Mouse (Mus musculus): ENCODE data around the gene Stim2. TPM values are rescaled to one million over a fixed set of nuclear protein-coding genes. Genes with fewer than 3 reads are reported as not detected.

Gene Stim2
- polyA plus RNA-seq, 1 experiment from 2014 or later = 5.4 TPM

DNA sequence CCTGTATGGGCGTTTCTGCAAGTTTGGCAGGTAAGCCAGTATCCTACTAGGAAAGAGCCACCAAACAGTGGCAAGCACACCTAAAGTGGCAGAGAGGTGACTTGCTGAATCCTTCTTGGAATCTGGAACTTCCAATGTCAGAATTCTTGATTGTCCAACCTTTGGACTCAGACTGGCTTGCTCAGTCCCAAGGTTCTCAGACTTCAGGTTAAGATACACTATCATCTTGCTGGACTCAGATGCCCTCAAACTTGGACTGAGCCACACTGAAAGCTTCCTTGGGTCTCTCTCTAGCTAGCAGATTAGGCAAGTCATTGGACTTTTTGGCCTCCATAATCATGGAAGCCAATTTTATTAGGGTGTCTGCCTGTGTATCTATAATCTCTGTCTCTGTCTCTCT lies 10.8 kb upstream of the Stim2 start:
- Histone ChIP-seq H3K9ac (replicated peaks) (no peak overlapping the region), H3K4me1 (ENCODE audit: insufficient read depth) (peaks cover 3% of the 10 kb centered on the region; the same call in 1 of the 2 replicates), H3K4me3 (ENCODE audit: low read depth, low read length) (no peak overlapping the region), H3K9me3 (ENCODE audit: low read length) (no peaks in the 10 kb centered on the region), H3K36me3 (replicated peaks; ENCODE audit: insufficient read depth, low read length) (no peaks in the 10 kb centered on the region), H3K27me3 (ENCODE audit: insufficient read depth, low read length) (no peaks in the 10 kb centered on the region), H3K4me2 (ENCODE audit: low read depth, low read length) (no peak overlapping the region), H3K27ac (ENCODE audit: low read depth) (no peak overlapping the region)
- DNase-seq = no peak
- 59% methylated on average over 1 of the region's 1 CpGs for WGBS (ENCODE audit: insufficient replicate concordance)
- no peak for ATAC-seq
- TF ChIP-seq EP300 (IDR thresholded peaks at IDR 0.05; ENCODE audit: low read depth) = no peak
- no peak for TF ChIP-seq CTCF (IDR thresholded peaks at IDR 0.05; ENCODE audit: low read depth)

DNA sequence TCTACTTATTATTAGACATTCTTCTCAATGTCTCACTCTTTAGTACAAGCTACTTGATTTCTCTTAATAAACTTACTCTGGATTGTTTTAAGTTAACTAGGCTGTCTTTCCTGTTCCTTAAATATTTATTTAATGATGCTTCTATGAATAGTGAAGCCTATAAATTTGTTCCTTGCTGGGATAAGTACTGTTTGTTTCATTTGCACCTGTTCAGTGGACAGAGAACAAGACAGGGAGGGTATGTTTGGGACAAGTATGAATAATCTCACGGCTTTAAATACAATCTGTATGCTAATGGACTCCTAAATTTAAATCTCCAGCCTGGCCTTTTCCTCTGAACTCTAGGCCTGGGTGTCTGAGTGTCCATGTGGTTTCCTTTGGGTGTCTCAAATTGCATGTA lies 10.2 kb upstream of the Stim2 start:
- no peak for DNase-seq
- Histone ChIP-seq H3K27ac (ENCODE audit: low read depth) (no peak overlapping the region), H3K4me3 (ENCODE audit: low read depth, low read length) (no peak overlapping the region), H3K9me3 (ENCODE audit: low read length) (no peaks in the 10 kb centered on the region), H3K9ac (replicated peaks) (no peak overlapping the region), H3K4me1 (ENCODE audit: insufficient read depth) (peaks cover 3% of the 10 kb centered on the region; the same call in 1 of the 2 replicates), H3K36me3 (replicated peaks; ENCODE audit: insufficient read depth, low read length) (no peaks in the 10 kb centered on the region), H3K4me2 (ENCODE audit: low read depth, low read length) (no peak overlapping the region), H3K27me3 (ENCODE audit: insufficient read depth, low read length) (no peaks in the 10 kb centered on the region)
- ATAC-seq = no peak
- TF ChIP-seq CTCF (IDR thresholded peaks at IDR 0.05; ENCODE audit: low read depth) (no peak), EP300 (IDR thresholded peaks at IDR 0.05; ENCODE audit: low read depth) (no peak)
- WGBS (ENCODE audit: insufficient replicate concordance) = 77% methylated on average over 1 of the region's 1 CpGs

DNA sequence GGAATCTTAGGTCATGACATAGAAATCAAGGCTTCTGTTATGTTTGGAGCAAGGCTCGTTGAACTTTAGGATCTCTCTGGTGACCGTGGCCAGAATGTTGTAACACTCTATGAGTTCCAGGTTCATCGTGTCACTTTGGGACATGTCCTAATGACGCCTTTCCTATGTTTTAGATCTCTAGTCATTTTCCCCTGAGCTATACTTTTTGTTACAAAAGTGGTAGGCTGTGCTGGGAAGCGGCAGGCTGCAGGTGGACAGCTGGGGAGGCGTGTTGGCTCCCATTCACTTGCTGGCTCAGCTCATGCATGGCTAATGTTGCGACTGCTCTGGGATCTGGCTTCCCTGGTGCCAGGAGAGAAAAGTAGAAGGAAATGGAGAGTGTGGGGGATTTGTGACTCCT lies 5.7 kb upstream of the Stim2 start:
- no peak for TF ChIP-seq CTCF (IDR thresholded peaks at IDR 0.05; ENCODE audit: low read depth)
- TF ChIP-seq EP300 (IDR thresholded peaks at IDR 0.05; ENCODE audit: low read depth) = no peak
- ATAC-seq (peak; percentile 65), DNase-seq (no peak)
- Histone ChIP-seq H3K27ac (ENCODE audit: low read depth) (no peak overlapping the region), H3K4me3 (ENCODE audit: low read depth, low read length) (no peak overlapping the region), H3K4me2 (ENCODE audit: low read depth, low read length) (no peak overlapping the region), H3K9me3 (ENCODE audit: low read length) (no peaks in the 10 kb centered on the region), H3K36me3 (replicated peaks; ENCODE audit: insufficient read depth, low read length) (no peaks in the 10 kb centered on the region), H3K4me1 (ENCODE audit: insufficient read depth) (peaks cover 13% of the 10 kb centered on the region), H3K27me3 (ENCODE audit: insufficient read depth, low read length) (no peaks in the 10 kb centered on the region), H3K9ac (replicated peaks) (no peak overlapping the region)
- WGBS (ENCODE audit: insufficient replicate concordance) = 64% methylated on average over 7 of the region's 7 CpGs

DNA sequence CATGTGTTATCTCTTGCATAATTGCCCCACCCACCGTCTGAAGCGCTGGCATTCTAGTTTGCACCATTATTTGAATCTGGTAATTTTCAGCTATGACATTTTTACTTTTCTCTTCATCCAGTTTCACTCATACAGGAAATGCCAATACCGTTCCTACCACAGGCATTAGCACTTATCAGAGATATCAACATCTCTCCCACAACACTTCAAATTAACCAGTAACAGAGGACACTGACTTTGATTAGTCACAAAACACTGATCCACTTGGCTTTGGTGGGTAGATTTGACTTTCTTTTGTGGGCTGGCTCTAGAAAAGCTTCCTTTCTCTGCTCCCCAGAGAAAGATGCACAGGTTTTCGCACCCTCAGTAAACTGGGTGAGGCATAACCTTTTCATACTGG lies 3.7 kb upstream of the Stim2 start:
- H3K36me3 ChIP-seq (replicated peaks; ENCODE audit: insufficient read depth, low read length) = no peaks in the 10 kb centered on the region
- H3K4me3 ChIP-seq (ENCODE audit: low read depth, low read length) = no peak overlapping the region
- 47% methylated on average over 4 of the region's 4 CpGs for WGBS (ENCODE audit: insufficient replicate concordance)
- H3K9ac ChIP-seq (replicated peaks) = no peak overlapping the region
- H3K4me1 ChIP-seq (ENCODE audit: insufficient read depth) = peaks cover 15% of the 10 kb centered on the region
- no peaks in the 10 kb centered on the region for H3K9me3 ChIP-seq (ENCODE audit: low read length)
- no peaks in the 10 kb centered on the region for H3K27me3 ChIP-seq (ENCODE audit: insufficient read depth, low read length)
- DNase-seq (no peak), ATAC-seq (no peak)
- no peak for TF ChIP-seq EP300 (IDR thresholded peaks at IDR 0.05; ENCODE audit: low read depth)
- TF ChIP-seq CTCF (IDR thresholded peaks at IDR 0.05; ENCODE audit: low read depth) = no peak
- H3K4me2 ChIP-seq (ENCODE audit: low read depth, low read length) = peak overlapping the region; percentile 85
- no peak overlapping the region for H3K27ac ChIP-seq (ENCODE audit: low read depth)

DNA sequence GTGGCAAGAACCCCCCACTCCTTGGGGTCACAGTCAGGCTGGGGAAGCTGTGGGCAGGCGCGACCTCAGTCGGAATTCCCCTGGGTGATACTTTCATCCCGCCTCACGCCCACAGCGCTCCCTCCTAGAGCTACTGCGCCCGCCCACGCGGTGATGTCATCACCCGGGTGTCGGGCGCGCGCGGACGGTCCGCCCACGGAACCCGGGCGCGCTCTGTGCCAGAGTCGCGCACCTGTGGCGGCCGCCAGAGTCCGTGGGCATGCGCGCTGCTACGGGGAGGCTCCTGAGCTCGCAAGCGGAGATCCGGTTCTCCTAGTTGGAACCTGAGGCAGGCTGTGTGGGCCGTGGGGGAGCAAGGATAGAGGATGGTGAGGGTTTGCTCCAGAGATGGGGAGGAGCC lies 3.0 kb upstream of the Stim2 start:
- Histone ChIP-seq H3K4me3 (ENCODE audit: low read depth, low read length) (peak overlapping the region; percentile 57), H3K27ac (ENCODE audit: low read depth) (no peak overlapping the region), H3K36me3 (replicated peaks; ENCODE audit: insufficient read depth, low read length) (no peaks in the 10 kb centered on the region), H3K9me3 (ENCODE audit: low read length) (no peaks in the 10 kb centered on the region), H3K4me1 (ENCODE audit: insufficient read depth) (peaks cover 21% of the 10 kb centered on the region), H3K27me3 (ENCODE audit: insufficient read depth, low read length) (no peaks in the 10 kb centered on the region), H3K9ac (replicated peaks) (peak overlapping the region; percentile 48), H3K4me2 (ENCODE audit: low read depth, low read length) (peak overlapping the region; percentile 85)
- TF ChIP-seq EP300 (IDR thresholded peaks at IDR 0.05; ENCODE audit: low read depth) (no peak), CTCF (IDR thresholded peaks at IDR 0.05; ENCODE audit: low read depth) (no peak)
- ATAC-seq = peak; percentile 30
- peak; percentile 79 for DNase-seq
- under 1% methylated on average over 34 of the region's 34 CpGs for WGBS (ENCODE audit: insufficient replicate concordance)

- Histone ChIP-seq H3K4me2 (ENCODE audit: low read depth, low read length) (no peak overlapping the region), H3K9ac (replicated peaks) (no peak overlapping the region), H3K36me3 (replicated peaks; ENCODE audit: insufficient read depth, low read length) (no peaks in the 10 kb centered on the region), H3K27ac (ENCODE audit: low read depth) (no peak overlapping the region), H3K27me3 (ENCODE audit: insufficient read depth, low read length) (no peaks in the 10 kb centered on the region), H3K4me1 (ENCODE audit: insufficient read depth) (peaks cover 22% of the 10 kb centered on the region), H3K9me3 (ENCODE audit: low read length) (no peaks in the 10 kb centered on the region), H3K4me3 (ENCODE audit: low read depth, low read length) (no peak overlapping the region)
- no peak for TF ChIP-seq CTCF (IDR thresholded peaks at IDR 0.05; ENCODE audit: low read depth)
- no peak for TF ChIP-seq EP300 (IDR thresholded peaks at IDR 0.05; ENCODE audit: low read depth)
- no peak for ATAC-seq
- 84% methylated on average over 6 of the region's 6 CpGs for WGBS (ENCODE audit: insufficient replicate concordance)
- no peak for DNase-seq
Measured at GRCm38 (mm10) chr5:53996822-53997221, 1.5 kb upstream of the Stim2 start.
